Mouse (Mus musculus): Measurements from ENCODE around the gene Akap2. TPM values are rescaled to one million over a fixed set of nuclear protein-coding genes. Genes with fewer than 3 reads are reported as not detected.

Gene Akap2
- polyA plus RNA-seq, 1 experiment from 2014 or later, result 28.2 TPM

- H3K9ac ChIP-seq (ENCODE audit: low read length), result no peak overlapping the region
- ATAC-seq (replicated peaks; ENCODE audit: low FRiP score, low TSS enrichment, low read depth) (no peak), DNase-seq (ENCODE audit: low spot score) (no peak)
- no peak overlapping the region for H3K27ac ChIP-seq (ENCODE audit: low read depth)
- no peaks in the 10 kb centered on the region for H3K9me3 ChIP-seq (ENCODE audit: control insufficient read depth, low read length)
- 42% methylated on average over 11 of the region's 11 CpGs for WGBS
- H3K27me3 ChIP-seq (replicated peaks; ENCODE audit: control insufficient read depth, insufficient read depth, low read length), result no peaks in the 10 kb centered on the region
- H3K36me3 ChIP-seq (ENCODE audit: control insufficient read depth, insufficient read depth, low read length), result no peaks in the 10 kb centered on the region
- no peak overlapping the region for H3K4me2 ChIP-seq (ENCODE audit: low read length)
- H3K4me3 ChIP-seq (ENCODE audit: low read depth, low read length), result no peak overlapping the region
- H3K4me1 ChIP-seq (replicated peaks; ENCODE audit: control insufficient read depth, insufficient read depth, low read length), result peaks cover 5% of the 10 kb centered on the region; the same call in 1 of the 2 replicates
Observed at GRCm38 (mm10) chr4:57772851-57773510, 55.5 kb downstream of the Akap2 start.

GRCm38 (mm10) chr4:57774517-57774916 lies 57.1 kb downstream of the Akap2 start:
- Histone ChIP-seq H3K36me3 (ENCODE audit: control insufficient read depth, insufficient read depth, low read length) (no peaks in the 10 kb centered on the region), H3K4me1 (replicated peaks; ENCODE audit: control insufficient read depth, insufficient read depth, low read length) (0 out of 2 replicates have a peak, but pooled peaks cover 5% of the 10 kb centered on the region), H3K9ac (ENCODE audit: low read length) (no peak overlapping the region), H3K4me2 (ENCODE audit: low read length) (no peak overlapping the region), H3K4me3 (ENCODE audit: low read depth, low read length) (no peak overlapping the region), H3K27me3 (replicated peaks; ENCODE audit: control insufficient read depth, insufficient read depth, low read length) (no peaks in the 10 kb centered on the region), H3K9me3 (ENCODE audit: control insufficient read depth, low read length) (no peaks in the 10 kb centered on the region), H3K27ac (ENCODE audit: low read depth) (no peak overlapping the region)
- 54% methylated on average over 4 of the region's 4 CpGs for whole genome bisulfite sequencing
- DNase-seq (ENCODE audit: low spot score), result no peak
- ATAC-seq (replicated peaks; ENCODE audit: low FRiP score, low TSS enrichment, low read depth), result no peak

- Histone ChIP-seq H3K4me1 (replicated peaks; ENCODE audit: control insufficient read depth, insufficient read depth, low read length) (0 out of 2 replicates have a peak, but pooled peaks cover 5% of the 10 kb centered on the region), H3K27ac (ENCODE audit: low read depth) (no peak overlapping the region), H3K4me2 (ENCODE audit: low read length) (no peak overlapping the region), H3K4me3 (ENCODE audit: low read depth, low read length) (no peak overlapping the region), H3K9ac (ENCODE audit: low read length) (no peak overlapping the region), H3K36me3 (ENCODE audit: control insufficient read depth, insufficient read depth, low read length) (no peaks in the 10 kb centered on the region), H3K9me3 (ENCODE audit: control insufficient read depth, low read length) (no peaks in the 10 kb centered on the region), H3K27me3 (replicated peaks; ENCODE audit: control insufficient read depth, insufficient read depth, low read length) (no peaks in the 10 kb centered on the region)
- no peak for ATAC-seq (replicated peaks; ENCODE audit: low FRiP score, low TSS enrichment, low read depth)
- DNase-seq (ENCODE audit: low spot score), result no peak
Observed at GRCm38 (mm10) chr4:57775582-57775981, 58.1 kb downstream of the Akap2 start.

- Histone ChIP-seq H3K27me3 (replicated peaks; ENCODE audit: control insufficient read depth, insufficient read depth, low read length) (peaks cover 17% of the 10 kb centered on the region), H3K9me3 (ENCODE audit: control insufficient read depth, low read length) (no peaks in the 10 kb centered on the region), H3K27ac (ENCODE audit: low read depth) (no peak overlapping the region), H3K4me3 (ENCODE audit: low read depth, low read length) (no peak overlapping the region), H3K4me2 (ENCODE audit: low read length) (no peak overlapping the region), H3K4me1 (replicated peaks; ENCODE audit: control insufficient read depth, insufficient read depth, low read length) (peaks cover 19% of the 10 kb centered on the region), H3K9ac (ENCODE audit: low read length) (no peak overlapping the region), H3K36me3 (ENCODE audit: control insufficient read depth, insufficient read depth, low read length) (no peaks in the 10 kb centered on the region)
- DNase-seq (ENCODE audit: low spot score) (no peak), ATAC-seq (replicated peaks; ENCODE audit: low FRiP score, low TSS enrichment, low read depth) (no peak)
- WGBS, result 29% methylated on average over 4 of the region's 4 CpGs
Observed at GRCm38 (mm10) chr4:57780403-57780802, 62.9 kb downstream of the Akap2 start.

- DNase-seq (ENCODE audit: low spot score) (no peak), ATAC-seq (replicated peaks; ENCODE audit: low FRiP score, low TSS enrichment, low read depth) (no peak)
- Histone ChIP-seq H3K9ac (ENCODE audit: low read length) (no peak overlapping the region), H3K27me3 (replicated peaks; ENCODE audit: control insufficient read depth, insufficient read depth, low read length) (peaks cover 17% of the 10 kb centered on the region), H3K4me1 (replicated peaks; ENCODE audit: control insufficient read depth, insufficient read depth, low read length) (peaks cover 19% of the 10 kb centered on the region), H3K4me3 (ENCODE audit: low read depth, low read length) (no peak overlapping the region), H3K4me2 (ENCODE audit: low read length) (peak overlapping the region; percentile 6; the same call in 1 of the 2 replicates), H3K9me3 (ENCODE audit: control insufficient read depth, low read length) (no peaks in the 10 kb centered on the region), H3K36me3 (ENCODE audit: control insufficient read depth, insufficient read depth, low read length) (no peaks in the 10 kb centered on the region), H3K27ac (ENCODE audit: low read depth) (no peak overlapping the region)
- WGBS, result 14% methylated on average over 20 of the region's 20 CpGs
Observed at GRCm38 (mm10) chr4:57780833-57781641, 63.6 kb downstream of the Akap2 start.

- DNase-seq (ENCODE audit: low spot score) (peak; percentile 68), ATAC-seq (replicated peaks; ENCODE audit: low FRiP score, low TSS enrichment, low read depth) (peak; percentile 89)
- H3K4me1 ChIP-seq (replicated peaks; ENCODE audit: control insufficient read depth, insufficient read depth, low read length), result peaks cover 19% of the 10 kb centered on the region
- WGBS, result 2% methylated on average over 26 of the region's 26 CpGs
- no peaks in the 10 kb centered on the region for H3K36me3 ChIP-seq (ENCODE audit: control insufficient read depth, insufficient read depth, low read length)
- H3K27ac ChIP-seq (ENCODE audit: low read depth), result no peak overlapping the region
- peak overlapping the region; percentile 32; the same call in 1 of the 2 replicates for H3K9ac ChIP-seq (ENCODE audit: low read length)
- peak overlapping the region; percentile 62 for H3K4me2 ChIP-seq (ENCODE audit: low read length)
- peak overlapping the region; percentile 37 for H3K4me3 ChIP-seq (ENCODE audit: low read depth, low read length)
- H3K27me3 ChIP-seq (replicated peaks; ENCODE audit: control insufficient read depth, insufficient read depth, low read length), result peaks cover 17% of the 10 kb centered on the region
- H3K9me3 ChIP-seq (ENCODE audit: control insufficient read depth, low read length), result no peaks in the 10 kb centered on the region
Observed at GRCm38 (mm10) chr4:57781994-57782393, 64.5 kb downstream of the Akap2 start.

- H3K4me3 ChIP-seq (ENCODE audit: low read depth, low read length), result peak overlapping the region; percentile 37
- peaks cover 17% of the 10 kb centered on the region for H3K27me3 ChIP-seq (replicated peaks; ENCODE audit: control insufficient read depth, insufficient read depth, low read length)
- H3K36me3 ChIP-seq (ENCODE audit: control insufficient read depth, insufficient read depth, low read length), result no peaks in the 10 kb centered on the region
- ATAC-seq (replicated peaks; ENCODE audit: low FRiP score, low TSS enrichment, low read depth) (no peak), DNase-seq (ENCODE audit: low spot score) (no peak)
- H3K27ac ChIP-seq (ENCODE audit: low read depth), result no peak overlapping the region
- peak overlapping the region; percentile 62 for H3K4me2 ChIP-seq (ENCODE audit: low read length)
- H3K9me3 ChIP-seq (ENCODE audit: control insufficient read depth, low read length), result no peaks in the 10 kb centered on the region
- peak overlapping the region; percentile 32; the same call in 1 of the 2 replicates for H3K9ac ChIP-seq (ENCODE audit: low read length)
- H3K4me1 ChIP-seq (replicated peaks; ENCODE audit: control insufficient read depth, insufficient read depth, low read length), result peaks cover 19% of the 10 kb centered on the region
- WGBS, result 7% methylated on average over 33 of the region's 33 CpGs
Observed at GRCm38 (mm10) chr4:57782549-57783390, 65.3 kb downstream of the Akap2 start.

GRCm38 (mm10) chr4:57783391-57783770 lies 65.9 kb downstream of the Akap2 start:
- H3K4me2 ChIP-seq (ENCODE audit: low read length), result peak overlapping the region; percentile 62
- no peak for DNase-seq (ENCODE audit: low spot score)
- ATAC-seq (replicated peaks; ENCODE audit: low FRiP score, low TSS enrichment, low read depth), result no peak
- no peaks in the 10 kb centered on the region for H3K36me3 ChIP-seq (ENCODE audit: control insufficient read depth, insufficient read depth, low read length)
- H3K27ac ChIP-seq (ENCODE audit: low read depth), result no peak overlapping the region
- 44% methylated on average over 9 of the region's 9 CpGs for whole genome bisulfite sequencing
- peaks cover 17% of the 10 kb centered on the region for H3K27me3 ChIP-seq (replicated peaks; ENCODE audit: control insufficient read depth, insufficient read depth, low read length)
- no peak overlapping the region for H3K4me3 ChIP-seq (ENCODE audit: low read depth, low read length)
- no peaks in the 10 kb centered on the region for H3K9me3 ChIP-seq (ENCODE audit: control insufficient read depth, low read length)
- peaks cover 19% of the 10 kb centered on the region for H3K4me1 ChIP-seq (replicated peaks; ENCODE audit: control insufficient read depth, insufficient read depth, low read length)
- H3K9ac ChIP-seq (ENCODE audit: low read length), result no peak overlapping the region

All from intestine, embryonic 14.5 days (tissue).